Mouse (Mus musculus): ENCODE measurements around the gene Pold1. TPM values are rescaled to one million over a fixed set of nuclear protein-coding genes. Genes with fewer than 3 reads are reported as not detected.

Gene Pold1
- polyA plus RNA-seq, 2 experiments, result 37.5 to 46.7 TPM

DNA sequence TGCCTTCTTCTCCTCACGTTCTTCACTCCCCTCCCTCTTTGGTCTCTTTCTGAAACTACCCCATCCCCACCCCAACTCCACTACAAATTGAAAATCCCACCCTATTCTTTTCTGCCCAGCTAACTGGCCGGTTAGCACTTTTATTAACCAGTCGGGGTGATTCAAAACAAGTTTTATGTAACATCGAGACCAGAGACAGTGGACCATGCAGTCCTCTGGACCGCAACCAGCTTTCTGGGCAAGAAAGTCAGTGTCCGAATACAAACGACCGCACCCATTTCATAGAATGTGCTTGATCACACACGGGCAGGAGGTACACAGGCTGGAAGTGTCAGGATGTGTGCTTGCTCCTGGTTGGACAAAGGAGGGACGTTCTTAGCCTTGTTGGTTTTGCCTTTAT lies 15.8 kb upstream of the Pold1 start:
- Histone ChIP-seq H3K4me2 (ENCODE audit: low read depth) (no peak overlapping the region), H3K4me1 (replicated peaks; ENCODE audit: control insufficient read depth in 2 of 2, insufficient read depth in 2 of 2, low read length in 1 of 2) (no peaks in the 10 kb centered on the region)
- ATAC-seq (ENCODE audit: insufficient read depth), result no peak

GRCm38 (mm10) chr7:44563284-44563683 lies 14.6 kb upstream of the Pold1 start:
- Histone ChIP-seq H3K27ac (no peak overlapping the region), H3K9ac (replicated peaks) (no peak overlapping the region), H3K9me3 (ENCODE audit: control insufficient read depth, low read length) (no peaks in the 10 kb centered on the region), H3K4me1 (replicated peaks; ENCODE audit: control insufficient read depth in 2 of 2, insufficient read depth in 2 of 2, low read length in 1 of 2) (no peaks in the 10 kb centered on the region), H3K4me3 (ENCODE audit: insufficient read depth in 1 of 2, low read depth in 2 of 2, low read length in 2 of 2) (no peak overlapping the region), H3K27me3 (ENCODE audit: control insufficient read depth, insufficient read depth, low read length) (no peaks in the 10 kb centered on the region), H3K4me2 (ENCODE audit: low read depth) (no peak overlapping the region), H3K36me3 (replicated peaks; ENCODE audit: control insufficient read depth, insufficient read depth, low read depth) (no peaks in the 10 kb centered on the region)
- DNase-seq (ENCODE audit: low read depth in 3 of 3, low spot score in 3 of 3) (no peak), ATAC-seq (ENCODE audit: insufficient read depth) (no peak)
- TF ChIP-seq CTCF (IDR thresholded peaks at IDR 0.05; ENCODE audit: low read depth) (no peak), EP300 (IDR thresholded peaks at IDR 0.05; ENCODE audit: low read depth) (no peak)
- 25% methylated on average over 8 of the region's 8 CpGs for WGBS (ENCODE audit: insufficient replicate concordance)

More for the DNA sequence above, 15.8 kb upstream of the Pold1 start:
- Histone ChIP-seq H3K36me3 (replicated peaks; ENCODE audit: control insufficient read depth, insufficient read depth, low read depth) (no peaks in the 10 kb centered on the region), H3K9me3 (ENCODE audit: control insufficient read depth, low read length) (no peaks in the 10 kb centered on the region), H3K27me3 (ENCODE audit: control insufficient read depth, insufficient read depth, low read length) (no peaks in the 10 kb centered on the region), H3K9ac (replicated peaks) (no peak overlapping the region), H3K27ac (no peak overlapping the region), H3K4me3 (ENCODE audit: insufficient read depth in 1 of 2, low read depth in 2 of 2, low read length in 2 of 2) (no peak overlapping the region)
- no peak for DNase-seq (ENCODE audit: low read depth in 3 of 3, low spot score in 3 of 3)
- TF ChIP-seq EP300 (IDR thresholded peaks at IDR 0.05; ENCODE audit: low read depth), result no peak
- TF ChIP-seq CTCF (IDR thresholded peaks at IDR 0.05; ENCODE audit: low read depth), result no peak
- 66% methylated on average over 10 of the region's 10 CpGs for WGBS (ENCODE audit: insufficient replicate concordance)

DNA sequence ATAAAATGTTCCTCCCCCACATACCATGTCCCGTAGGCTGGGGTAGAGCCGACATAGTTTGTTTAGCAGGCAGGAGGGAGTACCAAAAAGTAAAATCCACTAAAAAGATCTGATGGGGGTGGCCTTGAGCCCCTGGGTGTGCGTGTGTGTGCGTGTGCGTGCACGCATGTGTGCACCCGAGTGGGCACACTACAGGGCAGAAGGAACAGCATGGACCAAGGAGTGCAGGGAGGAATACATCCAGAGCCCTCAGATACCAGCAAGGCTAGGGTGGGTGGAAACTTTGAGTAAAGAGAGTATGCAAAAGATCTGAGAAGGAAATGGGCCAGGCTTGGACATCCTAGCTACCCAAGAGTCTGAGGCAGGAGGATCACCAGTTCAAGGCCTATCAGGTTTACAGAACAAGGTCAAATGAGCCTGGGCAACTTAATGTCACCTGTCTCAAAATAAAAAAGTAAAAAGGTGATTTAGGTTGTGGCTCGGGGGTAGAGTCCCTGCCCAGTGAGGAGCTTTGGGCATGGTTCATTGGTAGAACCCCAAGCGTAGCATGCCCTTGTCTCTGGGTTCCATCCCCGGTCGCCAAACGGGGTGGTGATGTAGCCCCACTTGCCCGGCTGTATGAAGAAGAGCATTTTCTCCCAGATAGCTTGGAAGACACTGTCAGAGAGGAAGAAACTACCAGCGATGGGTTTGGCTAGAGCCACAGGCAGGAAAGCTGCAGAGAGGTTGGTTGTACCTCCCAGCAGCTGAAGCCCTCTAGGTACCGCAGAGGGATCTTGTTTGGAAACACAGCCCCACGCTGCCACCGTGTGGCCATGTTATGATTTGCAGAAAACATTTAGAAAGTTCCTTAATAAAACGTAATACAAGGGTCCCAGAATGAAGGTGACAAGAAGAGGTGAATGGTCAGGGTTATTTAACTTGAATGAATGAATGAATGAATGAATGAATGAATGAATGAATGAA lies 12.1 kb upstream of the Pold1 start:
- WGBS (ENCODE audit: insufficient replicate concordance), result 49% methylated on average over 18 of the region's 18 CpGs
- ATAC-seq (ENCODE audit: insufficient read depth) (no peak), DNase-seq (ENCODE audit: low read depth in 3 of 3, low spot score in 3 of 3) (peak; percentile 54 to 61 (median 56))
- no peaks in the 10 kb centered on the region for H3K27me3 ChIP-seq (ENCODE audit: control insufficient read depth, insufficient read depth, low read length)
- no peaks in the 10 kb centered on the region for H3K4me1 ChIP-seq (replicated peaks; ENCODE audit: control insufficient read depth in 2 of 2, insufficient read depth in 2 of 2, low read length in 1 of 2)
- H3K9me3 ChIP-seq (ENCODE audit: control insufficient read depth, low read length), result no peaks in the 10 kb centered on the region
- H3K4me3 ChIP-seq (ENCODE audit: insufficient read depth in 1 of 2, low read depth in 2 of 2, low read length in 2 of 2), result no peak overlapping the region
- no peak overlapping the region for H3K9ac ChIP-seq (replicated peaks)
- TF ChIP-seq CTCF (IDR thresholded peaks at IDR 0.05; ENCODE audit: low read depth) (peak; percentile 84), EP300 (IDR thresholded peaks at IDR 0.05; ENCODE audit: low read depth) (no peak)
- no peak overlapping the region for H3K4me2 ChIP-seq (ENCODE audit: low read depth)
- H3K36me3 ChIP-seq (replicated peaks; ENCODE audit: control insufficient read depth, insufficient read depth, low read depth), result no peaks in the 10 kb centered on the region
- no peak overlapping the region for H3K27ac ChIP-seq

DNA sequence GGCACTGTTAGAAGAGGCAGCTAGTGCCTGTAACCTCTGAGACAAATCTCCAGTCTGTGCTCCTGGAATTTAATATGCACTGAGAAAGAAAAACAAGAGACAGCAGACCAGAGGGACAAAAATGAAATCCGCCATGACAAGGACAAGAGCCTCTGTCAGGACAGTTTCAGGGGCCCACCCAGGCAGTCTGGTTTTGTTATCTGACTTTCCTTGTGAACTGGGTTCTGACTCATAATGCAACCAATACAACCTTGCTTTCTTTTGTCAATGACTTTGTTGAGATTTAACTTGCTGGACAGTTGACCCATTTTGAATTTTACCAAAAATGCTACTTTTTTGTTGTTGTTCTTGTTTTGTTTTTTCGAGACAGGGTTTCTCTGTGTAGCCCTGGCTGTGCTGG lies 9.0 kb upstream of the Pold1 start:
- Histone ChIP-seq H3K4me3 (ENCODE audit: insufficient read depth in 1 of 2, low read depth in 2 of 2, low read length in 2 of 2) (no peak overlapping the region), H3K9ac (replicated peaks) (no peak overlapping the region), H3K9me3 (ENCODE audit: control insufficient read depth, low read length) (no peaks in the 10 kb centered on the region), H3K4me1 (replicated peaks; ENCODE audit: control insufficient read depth in 2 of 2, insufficient read depth in 2 of 2, low read length in 1 of 2) (peaks cover 7 to 9% of the 10 kb centered on the region in 2 experiments), H3K27me3 (ENCODE audit: control insufficient read depth, insufficient read depth, low read length) (no peaks in the 10 kb centered on the region), H3K4me2 (ENCODE audit: low read depth) (no peak overlapping the region), H3K36me3 (replicated peaks; ENCODE audit: control insufficient read depth, insufficient read depth, low read depth) (no peaks in the 10 kb centered on the region), H3K27ac (no peak overlapping the region)
- TF ChIP-seq EP300 (IDR thresholded peaks at IDR 0.05; ENCODE audit: low read depth) (no peak), CTCF (IDR thresholded peaks at IDR 0.05; ENCODE audit: low read depth) (no peak)
- DNase-seq (ENCODE audit: low read depth in 3 of 3, low spot score in 3 of 3) (no peak), ATAC-seq (ENCODE audit: insufficient read depth) (no peak)
- 40% methylated on average over 2 of the region's 2 CpGs for WGBS (ENCODE audit: insufficient replicate concordance)

DNA sequence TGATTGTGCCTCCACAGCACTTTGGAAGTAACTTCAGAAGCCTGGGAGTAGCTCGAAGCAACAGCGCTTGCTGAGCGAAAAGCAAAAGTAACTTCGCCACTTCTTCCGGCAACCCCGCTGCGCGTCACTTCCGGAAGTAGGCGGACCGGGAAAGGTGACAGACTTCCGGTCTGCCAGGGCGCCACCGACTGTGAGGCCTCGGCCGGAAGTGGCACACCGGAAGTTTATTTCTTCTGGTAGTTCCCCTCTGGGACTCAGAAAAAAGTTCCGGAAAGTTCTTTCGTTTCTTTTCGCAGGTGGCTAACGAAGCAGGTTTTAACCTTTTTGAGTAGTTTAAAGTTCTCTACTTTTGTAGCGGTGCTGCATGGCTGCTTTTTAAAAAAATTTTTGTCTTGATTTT lies 5.2 kb upstream of the Pold1 start, which contains the start of gene Nr1h2:
Nr1h2 (minus strand) TSS at position 126 of the 400 bp plus-strand sequence.
- Histone ChIP-seq H3K27me3 (ENCODE audit: control insufficient read depth, insufficient read depth, low read length) (no peaks in the 10 kb centered on the region), H3K9me3 (ENCODE audit: control insufficient read depth, low read length) (no peaks in the 10 kb centered on the region), H3K4me2 (ENCODE audit: low read depth) (peak within 1 kb of the TSS; percentile 68), H3K4me3 (ENCODE audit: insufficient read depth in 1 of 2, low read depth in 2 of 2, low read length in 2 of 2) (peak within 1 kb of the TSS; percentile 73 to 80), H3K36me3 (replicated peaks; ENCODE audit: control insufficient read depth, insufficient read depth, low read depth) (peaks cover 22% of the 10 kb centered on the region), H3K27ac (peak within 1 kb of the TSS; percentile 85), H3K9ac (replicated peaks) (peak within 1 kb of the TSS; percentile 73), H3K4me1 (replicated peaks; ENCODE audit: control insufficient read depth in 2 of 2, insufficient read depth in 2 of 2, low read length in 1 of 2) (peaks cover 7 to 11% of the 10 kb centered on the region in 2 experiments)
- DNase-seq (ENCODE audit: low read depth in 3 of 3, low spot score in 3 of 3) (peak; percentile 92), ATAC-seq (ENCODE audit: insufficient read depth) (peak; percentile 84)
- WGBS (ENCODE audit: insufficient replicate concordance), result under 1% methylated on average over 22 of the region's 22 CpGs
- TF ChIP-seq CTCF (IDR thresholded peaks at IDR 0.05; ENCODE audit: low read depth) (no peak; the same call in 1 of the 2 replicates), EP300 (IDR thresholded peaks at IDR 0.05; ENCODE audit: low read depth) (no peak)
